Mouse (Mus musculus) right cerebral cortex, postnatal 25 days (tissue): ENCODE data around the gene Otop2.

Experiments
- DNase-seq: peaks from one replicate; pipeline ENCODE4 v3.0.0; 2022

The Otop2 gene

DNA sequence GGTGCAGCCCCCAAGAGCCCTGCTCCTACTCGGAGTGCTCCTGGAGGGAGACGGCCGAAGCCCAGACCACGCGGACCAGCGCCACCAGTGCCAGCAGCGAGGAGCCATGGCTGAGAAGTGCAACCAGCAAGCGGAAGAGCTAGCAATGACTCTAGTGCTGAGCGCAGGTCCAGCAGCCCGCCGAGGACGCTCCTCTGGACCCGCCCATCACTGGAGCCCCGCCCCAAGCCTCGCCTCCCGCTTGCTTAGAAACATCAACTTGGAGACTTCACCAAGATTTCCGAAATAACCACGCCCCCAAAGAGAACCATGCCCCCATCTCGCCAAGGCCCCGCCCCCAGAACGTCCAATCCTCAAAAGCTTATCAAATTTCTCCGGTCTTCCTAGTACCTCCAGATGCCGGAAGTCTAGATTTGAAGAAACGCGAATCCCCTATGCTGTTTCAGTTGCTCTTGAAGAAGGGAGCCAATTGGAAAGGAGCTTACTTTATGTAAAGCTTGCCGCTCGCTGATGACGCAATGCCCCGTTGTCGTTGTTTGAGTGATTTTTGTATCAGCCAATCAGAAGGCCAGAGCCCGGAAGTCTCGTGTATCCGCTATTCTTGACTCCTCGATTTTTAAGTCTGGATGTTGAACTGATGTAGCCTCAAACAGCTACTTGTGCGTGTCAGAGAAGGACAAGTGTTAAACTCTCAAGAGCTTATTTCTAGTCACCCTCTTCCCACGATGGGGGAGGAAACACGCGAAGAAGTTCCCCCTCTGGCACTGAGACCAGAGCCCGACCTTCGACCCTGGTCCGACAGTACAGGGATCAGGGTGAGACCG, 30.0 kb upstream of the Otop2 start, which contains the start of gene Fdxr:
TSS of gene Fdxr (minus strand) at position 271 of the 824 bp plus-strand sequence.
- DNase-seq, result peak; percentile 95

DNA sequence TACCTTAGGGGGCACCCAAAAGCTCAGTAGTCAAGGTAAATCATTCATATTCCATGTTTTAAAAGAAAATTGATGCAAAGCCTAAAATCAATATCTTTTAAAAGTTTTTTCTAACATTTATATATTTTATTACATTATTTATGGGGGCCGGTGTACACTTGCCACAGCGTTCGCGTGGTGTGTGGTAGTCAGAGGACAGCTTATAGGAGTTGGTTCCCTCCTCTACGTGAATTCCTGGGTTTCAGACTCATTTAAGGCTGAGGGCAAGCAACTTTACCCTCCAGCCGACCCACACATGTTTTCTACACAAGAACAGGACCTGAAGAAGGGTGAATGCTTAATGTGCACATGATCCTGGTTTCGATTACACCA, 29.4 kb upstream of the Otop2 start:
- no peak for DNase-seq

DNA sequence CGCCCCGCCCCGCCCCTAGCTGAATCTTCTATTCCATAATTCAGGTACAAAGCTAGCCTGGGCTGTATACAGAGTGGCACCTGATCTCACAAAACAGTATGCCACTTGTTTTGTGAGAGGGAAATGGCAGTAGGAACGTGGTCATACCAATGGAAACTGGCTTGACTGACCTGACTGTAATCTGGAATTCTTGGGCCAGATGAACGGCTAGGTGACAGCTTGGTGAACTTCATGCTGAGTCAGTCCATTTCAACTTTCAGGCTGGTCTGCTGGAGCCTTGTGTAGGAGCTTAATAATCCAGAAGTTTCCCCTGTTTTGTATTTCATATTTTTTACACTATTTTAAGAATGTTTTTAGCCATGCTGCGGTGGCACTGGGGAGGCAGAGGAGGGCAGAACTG, 28.8 kb upstream of the Otop2 start:
- no peak for DNase-seq

DNA sequence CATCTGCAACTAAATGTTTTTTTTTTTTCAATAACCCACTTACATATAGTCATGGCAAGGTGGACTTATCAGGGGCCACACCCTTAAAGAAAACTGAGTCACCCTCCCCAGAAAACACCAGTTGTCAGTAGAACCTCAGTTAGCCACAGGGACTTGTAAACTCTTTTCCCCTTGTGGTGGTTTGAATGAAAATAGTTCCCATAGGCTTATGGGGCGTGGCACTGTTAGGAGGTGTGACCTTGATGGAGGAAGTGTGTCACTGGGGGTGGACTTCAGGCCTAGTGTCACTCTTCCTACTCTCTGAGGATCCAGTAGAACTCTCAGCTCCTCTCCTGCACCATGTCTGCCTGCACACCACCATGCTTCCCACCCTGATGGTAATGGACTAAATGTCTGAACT, 27.2 kb upstream of the Otop2 start:
- no peak for DNase-seq

DNA sequence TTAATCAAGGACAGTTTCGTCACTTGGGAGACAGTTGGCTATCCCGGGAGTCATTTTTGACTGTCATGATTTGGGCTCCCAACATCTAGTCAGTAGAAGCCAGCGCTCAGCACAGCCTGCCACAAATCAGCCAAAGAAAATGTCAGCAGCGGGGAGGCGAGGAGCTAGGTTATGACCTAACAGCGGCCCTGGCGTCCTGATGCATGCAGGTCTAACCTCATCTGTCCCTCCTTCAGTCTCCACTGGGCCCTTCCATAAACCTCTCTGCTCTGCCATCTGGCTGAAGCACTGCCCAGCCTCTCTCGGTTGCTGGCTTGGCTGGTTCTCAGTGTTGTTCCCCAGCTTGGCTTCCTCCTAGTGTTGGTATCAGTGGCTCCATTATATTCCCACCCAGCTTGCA, 24.7 kb upstream of the Otop2 start:
- no peak for DNase-seq

DNA sequence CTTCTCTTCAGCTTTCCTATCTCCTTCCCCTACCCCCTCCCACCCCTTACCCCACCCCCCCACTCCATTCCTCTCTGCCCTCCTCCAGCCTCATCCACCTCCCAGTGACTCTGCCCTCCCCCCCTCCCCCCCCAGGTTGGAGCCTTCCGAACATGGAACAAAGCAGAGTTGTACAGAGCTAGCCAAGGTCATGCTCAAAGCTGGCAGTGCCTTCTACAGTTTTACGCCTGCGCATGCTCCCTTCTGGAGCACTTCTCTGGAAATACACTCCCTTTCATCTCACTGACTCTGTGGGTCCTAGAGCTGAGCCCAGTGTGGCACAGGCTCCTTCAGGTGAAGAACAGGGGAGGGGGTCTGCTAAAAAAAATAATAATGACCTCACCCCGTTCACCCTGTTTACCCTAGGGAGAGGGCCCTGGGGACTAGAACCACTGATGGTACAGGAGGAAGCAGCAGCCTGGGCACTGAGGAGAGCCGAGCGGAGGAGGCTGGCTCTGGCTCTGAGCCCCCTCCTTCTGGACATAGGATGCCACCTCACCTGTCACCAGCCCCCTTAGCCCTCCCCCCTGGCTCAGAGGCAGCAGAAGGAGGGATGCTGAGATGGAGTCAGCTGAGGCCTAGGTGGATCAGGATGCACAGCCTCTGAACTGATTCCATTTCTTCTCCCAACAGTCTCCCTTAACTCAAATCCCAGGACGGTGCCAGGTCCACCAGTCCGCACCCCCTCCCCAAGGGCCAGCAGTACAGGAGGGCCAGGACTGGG, 24.1 kb upstream of the Otop2 start:
- no peak for DNase-seq

DNA sequence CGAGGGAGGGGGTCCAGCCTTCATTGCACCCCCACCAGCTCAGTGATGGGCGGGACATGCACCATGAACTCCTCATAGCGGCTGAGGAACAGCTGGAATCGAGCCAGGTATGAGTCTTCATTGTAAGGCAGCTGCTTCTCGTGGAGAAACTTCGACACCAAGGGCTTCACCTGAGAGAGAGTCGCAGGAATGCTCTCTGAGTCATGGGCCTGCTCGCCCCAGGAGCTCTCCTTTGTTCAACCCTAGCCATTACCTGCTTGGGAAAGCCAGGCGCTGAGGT, 23.5 kb upstream of the Otop2 start:
- DNase-seq, result no peak

DNA sequence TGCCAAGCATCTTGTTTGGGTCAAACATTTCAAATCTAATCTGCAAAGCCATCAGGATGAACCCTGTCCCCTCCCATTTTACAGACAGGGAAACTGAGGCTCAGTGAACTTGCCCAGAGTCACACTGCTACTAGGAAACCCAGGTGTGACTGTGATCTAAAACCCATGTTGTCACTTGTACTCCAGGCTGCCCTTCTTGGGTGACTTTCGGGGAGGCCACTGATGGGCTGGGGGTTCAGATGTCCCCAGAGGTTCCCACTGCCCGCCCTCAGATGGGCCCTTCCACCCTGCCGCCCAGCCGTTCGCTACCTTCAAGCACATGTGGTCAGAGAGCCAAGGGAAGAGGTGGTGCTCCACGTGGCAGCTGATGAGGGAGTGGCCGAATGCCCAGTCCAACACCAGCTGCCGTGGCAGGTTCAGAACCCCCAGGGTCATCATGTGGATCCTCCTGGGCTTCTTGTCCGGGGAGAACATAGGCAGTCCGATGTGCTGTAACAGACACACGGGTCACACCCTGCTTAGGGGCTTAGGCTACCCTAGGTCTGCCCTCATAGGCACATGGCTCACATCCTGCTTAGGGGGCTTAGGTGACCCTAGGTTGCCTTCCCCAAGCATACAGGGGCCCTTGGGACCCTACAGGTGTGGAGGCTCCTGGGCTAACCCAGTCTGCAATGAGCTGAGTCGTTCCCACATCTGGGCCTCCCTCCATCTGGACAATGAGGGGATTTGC, 22.9 kb upstream of the Otop2 start:
- DNase-seq, result no peak

DNA sequence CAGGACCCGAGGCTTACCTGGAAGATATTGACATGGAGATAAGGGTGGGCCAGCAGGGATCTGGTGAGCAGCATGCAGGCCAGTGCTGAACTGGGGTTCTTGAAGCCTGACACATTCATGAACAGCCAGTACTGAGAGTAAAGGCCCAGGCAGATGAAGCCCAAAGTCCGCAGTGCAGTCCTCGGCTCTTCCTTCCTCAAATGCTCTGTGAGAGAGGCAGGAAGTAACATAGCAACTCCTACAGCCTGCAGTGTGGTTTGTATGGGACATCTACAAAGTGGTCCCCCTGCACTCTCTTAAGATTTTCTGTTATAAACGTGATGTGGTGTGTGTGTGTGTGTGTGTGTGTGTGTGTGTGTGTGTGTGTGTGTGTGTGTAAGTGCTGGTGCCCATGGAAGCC, 21.7 kb upstream of the Otop2 start:
- no peak for DNase-seq

DNA sequence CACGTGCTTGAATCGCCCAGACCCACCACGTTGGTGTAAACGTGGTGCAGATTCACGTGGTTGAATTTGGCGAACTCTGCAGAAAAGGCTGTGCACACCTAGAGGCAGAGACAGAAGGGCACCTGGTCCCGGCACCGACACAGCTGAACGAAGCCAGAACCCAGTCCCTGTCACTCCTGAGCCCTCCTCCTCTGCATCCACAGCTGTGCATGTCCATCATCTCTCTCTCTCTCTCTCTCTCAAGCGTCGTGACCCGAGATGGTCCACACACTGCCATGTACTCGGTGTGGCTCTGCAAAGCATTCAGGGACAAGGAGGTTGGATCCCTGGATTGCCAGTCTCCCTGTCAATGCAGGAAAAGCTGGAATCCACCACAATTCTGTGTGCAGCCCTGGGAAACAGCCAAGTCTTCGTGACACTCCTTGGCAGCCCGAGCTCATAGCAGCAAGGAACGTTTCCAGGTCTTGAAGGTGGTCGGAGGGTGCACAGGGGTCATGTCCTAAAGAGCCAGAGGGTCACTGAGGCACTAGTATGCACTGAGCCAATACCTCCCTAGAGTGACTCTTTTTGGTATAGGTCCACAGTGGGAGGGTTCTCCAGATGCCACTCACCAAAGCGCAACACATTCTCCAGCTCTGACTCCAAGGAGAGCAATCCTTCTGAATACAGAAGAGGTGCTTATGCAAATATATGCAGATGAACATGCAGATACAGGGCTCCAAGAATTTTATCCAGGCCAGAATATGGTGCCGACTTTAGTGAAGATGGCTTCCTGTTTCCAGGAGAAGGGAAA, 20.6 kb upstream of the Otop2 start:
- DNase-seq, result no peak

DNA sequence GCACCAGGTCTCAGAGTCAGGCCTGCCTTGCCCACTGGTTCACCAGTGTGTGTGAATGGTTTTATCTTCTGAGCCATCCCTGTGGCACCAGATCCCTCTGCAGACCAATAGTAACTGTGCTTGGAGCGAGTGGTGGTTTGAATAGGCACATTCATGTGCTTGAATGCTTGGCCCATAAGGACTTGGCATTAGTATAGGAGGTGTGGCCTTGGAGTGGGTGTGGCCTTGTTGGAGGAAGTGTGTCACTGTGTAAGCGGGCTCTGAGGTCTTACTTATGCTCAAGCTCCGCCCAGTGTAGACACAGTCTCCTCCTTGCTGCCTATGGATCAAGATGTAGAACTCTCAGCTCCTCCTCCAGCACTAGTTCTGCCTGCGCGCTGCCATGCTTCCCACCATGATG, 19.6 kb upstream of the Otop2 start:
- DNase-seq, result no peak

DNA sequence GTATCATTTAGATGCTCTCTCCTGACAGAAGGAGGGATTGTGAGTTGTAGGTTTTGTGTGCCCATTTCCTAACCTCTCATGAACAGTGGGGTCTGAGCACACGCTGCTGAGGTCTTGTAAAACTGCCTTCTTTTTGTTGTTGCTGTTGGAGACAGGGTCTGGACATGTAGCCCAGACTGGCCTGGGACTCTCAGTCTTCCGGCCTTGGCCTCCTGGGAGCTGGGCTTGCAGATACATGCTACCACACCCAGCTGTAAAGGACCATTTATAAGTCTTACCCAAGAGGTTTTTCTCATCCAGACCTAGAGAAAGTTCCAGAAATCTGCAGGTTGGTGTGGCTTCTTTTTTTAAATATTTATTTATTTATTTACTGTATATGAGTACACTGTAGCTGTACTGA, 18.7 kb upstream of the Otop2 start:
- DNase-seq, result no peak

DNA sequence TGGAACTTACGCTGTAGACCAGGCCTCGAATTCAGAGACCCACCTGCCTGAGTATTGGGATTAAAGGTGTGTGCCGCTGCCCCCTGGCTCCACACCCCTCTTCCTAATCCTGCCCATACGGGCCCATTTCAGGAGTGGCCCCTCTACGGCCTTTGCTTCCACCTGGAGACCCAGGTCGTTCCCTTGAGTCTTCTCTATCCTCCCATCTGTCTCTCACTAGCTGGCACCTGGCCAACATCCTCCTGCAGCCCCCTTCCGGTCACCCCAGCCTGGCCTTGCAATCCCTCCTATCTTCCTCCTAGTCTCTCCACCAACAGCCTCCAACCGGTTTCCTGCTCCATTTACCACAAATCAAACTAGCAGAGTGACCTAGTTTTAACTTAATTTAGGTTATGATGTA, 17.1 kb upstream of the Otop2 start:
- no peak for DNase-seq

DNA sequence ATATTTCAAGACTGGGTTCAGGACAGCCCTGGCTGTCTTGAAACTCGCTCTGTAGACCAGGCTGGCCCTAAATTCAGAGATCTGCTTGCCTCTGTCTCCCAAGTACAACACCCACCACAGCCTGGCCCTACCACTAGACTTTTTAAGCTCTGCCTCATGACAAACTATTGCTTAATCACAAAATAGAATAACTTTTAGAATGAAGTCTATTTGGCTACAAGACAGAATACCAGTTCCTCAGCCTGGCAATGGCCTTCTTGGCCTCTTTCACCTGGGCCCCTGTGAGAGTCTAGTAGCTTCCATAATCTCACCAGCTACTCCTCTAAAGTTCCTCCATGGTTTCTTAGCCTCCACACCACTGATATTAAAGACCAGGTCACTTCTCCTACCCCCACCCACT, 16.6 kb upstream of the Otop2 start:
- no peak for DNase-seq

DNA sequence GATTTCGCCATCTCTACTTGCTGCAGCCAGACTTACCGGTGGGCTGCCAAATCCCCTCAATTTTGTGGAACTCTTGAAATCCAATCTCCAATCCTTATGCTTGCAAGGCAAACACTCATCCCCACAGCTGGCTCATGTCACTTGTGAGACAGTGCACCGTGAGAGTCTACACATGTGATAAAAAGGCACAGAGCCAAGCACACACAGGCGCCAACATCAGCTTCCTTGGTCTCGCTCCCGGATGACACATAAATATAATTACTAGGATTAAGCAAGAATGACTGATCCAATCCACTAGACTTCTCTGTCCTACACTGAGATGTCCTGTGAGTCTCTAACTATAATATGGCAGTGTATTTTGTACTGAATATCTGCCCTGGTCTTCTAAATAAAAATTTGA, 16.0 kb upstream of the Otop2 start:
- no peak for DNase-seq

DNA sequence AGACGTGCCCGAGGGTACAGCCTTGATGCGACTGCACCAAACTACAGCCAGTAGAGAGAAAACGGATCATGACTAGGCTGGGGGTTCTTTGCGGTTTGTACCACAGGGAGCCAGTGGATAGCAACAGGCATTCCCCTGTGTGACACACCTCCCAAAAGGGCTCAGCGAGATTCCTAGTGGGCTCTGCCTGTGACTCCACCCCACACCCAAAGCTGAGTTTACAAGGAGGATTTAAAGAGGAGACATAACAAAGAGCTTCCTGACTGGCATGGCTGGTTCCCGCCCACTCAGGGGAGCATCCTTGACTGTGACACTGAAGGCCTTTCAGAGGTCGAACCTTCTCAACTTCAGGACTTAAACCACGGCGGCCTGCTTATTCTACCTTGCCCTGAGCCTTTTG, 15.5 kb upstream of the Otop2 start:
- DNase-seq, result no peak

DNA sequence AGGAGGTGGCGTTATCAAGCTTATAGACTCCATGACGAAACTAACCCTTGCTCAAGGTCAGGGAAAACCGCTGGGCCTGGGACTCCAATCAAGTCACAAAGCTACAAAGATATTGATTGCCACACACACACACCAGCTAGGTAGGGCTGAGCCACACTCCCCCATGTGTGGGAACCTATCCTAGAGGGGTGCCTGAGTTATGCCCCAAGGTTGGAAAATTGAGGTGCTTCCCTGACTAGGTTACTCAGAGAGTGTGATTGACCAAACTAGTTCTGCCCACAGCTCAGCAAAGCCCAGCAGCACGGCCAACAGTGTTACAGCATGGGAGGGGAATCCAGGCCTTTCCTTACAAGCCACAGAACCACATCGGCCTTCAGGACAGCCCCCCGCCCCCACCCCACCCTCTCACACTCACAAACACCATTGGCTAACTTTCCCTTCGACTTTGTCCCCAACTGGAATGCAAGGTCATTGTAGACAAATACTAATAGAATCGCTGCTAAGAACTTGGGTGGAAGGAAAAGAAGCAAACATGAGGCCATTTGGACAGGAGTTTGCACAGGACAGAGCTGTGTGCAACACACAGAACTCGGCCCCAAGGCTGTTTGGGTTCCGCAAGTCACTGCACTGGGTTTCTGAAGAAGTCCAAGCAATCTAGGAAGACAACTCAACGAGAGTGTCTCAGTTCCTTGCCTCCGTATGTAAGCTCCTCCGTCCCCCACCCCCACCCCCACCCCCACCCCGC, 14.2 kb upstream of the Otop2 start:
- no peak for DNase-seq

DNA sequence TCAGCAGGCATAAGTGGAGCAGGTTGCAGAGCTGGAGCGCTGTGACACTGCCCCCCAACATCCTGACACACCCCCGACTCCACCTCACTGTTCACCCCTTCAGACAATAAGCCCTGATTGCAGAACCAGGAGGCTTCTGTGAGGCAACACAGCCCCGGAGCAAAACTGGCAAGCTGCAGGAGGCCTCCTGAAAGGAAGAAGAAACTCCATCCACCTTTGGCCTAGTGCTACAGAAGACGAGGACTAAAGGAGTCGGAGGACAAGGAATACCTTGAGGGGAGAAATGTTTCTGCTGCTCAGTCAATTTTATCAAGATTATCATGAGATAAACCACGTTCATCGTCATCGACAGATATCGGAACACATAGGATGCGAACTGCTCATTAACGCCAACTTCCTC, 11.0 kb upstream of the Otop2 start:
- no peak for DNase-seq

DNA sequence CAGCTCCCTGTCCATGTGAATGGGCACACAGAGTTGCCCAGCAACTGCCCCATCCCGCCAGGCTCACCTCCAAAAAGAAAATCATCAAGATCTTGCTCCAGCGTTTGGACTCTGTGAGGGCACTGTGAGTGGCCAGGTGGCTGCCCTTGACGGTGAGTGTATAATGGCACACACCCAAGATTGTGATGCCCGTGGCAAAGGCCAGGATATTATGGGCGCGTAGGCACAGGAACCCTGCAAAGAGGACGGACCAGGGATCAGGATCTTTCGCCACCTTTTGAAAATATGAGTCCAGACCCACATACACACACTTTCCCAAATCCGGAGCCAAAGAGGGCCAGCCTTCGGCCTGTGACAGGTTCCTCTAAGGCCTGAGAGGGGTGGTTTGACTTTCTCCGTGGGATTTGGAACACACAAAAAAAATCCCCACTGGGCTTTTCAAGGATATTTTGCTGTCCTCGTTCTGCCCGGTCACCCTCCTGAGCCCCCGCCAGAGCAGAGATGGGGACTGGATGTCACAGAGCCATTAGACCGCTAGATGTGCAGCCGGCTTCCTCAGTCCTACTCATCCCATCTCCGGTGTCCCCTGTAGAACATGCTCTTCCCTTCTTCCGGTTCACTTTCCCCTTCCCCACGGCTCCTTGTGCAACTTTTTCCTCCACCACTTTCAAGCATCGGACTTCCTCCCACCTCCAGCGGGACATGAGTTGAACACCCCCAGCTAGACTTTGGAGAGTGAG, 10.3 kb upstream of the Otop2 start:
- no peak for DNase-seq

DNA sequence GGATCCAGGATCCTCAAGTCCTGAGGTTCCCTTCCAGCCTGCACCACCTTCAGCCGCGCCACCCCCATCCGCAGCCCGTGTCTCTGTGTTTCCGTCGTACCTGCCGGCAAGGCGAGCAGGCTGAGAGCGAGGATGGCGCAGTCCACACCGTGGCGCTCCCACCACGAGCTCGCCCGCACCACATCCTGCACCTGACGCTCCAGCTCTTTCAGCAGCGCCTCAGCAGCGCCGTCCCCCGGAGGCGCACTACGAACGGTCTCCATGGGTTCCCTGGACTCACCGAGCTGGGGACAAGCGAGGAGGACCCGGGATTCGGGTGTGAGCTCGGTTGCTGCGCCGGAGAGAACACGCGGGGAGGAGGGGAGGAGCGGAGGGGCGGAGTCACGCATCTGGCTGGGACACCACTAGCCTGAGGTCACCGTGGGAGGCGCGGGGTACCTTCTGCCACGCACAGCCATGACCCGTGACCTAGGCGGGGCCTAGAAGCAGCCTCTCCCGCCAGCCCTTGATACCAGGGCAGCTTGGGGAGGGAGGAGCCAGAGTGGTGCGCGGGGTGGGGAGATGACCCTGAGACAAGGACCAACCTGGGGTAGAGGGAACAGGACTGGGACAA, 9.6 kb upstream of the Otop2 start, which contains the start of gene Fads6:
TSS of gene Fads6 (minus strand) at position 450 of the 613 bp plus-strand sequence.
- DNase-seq, result peak; percentile 78

DNA sequence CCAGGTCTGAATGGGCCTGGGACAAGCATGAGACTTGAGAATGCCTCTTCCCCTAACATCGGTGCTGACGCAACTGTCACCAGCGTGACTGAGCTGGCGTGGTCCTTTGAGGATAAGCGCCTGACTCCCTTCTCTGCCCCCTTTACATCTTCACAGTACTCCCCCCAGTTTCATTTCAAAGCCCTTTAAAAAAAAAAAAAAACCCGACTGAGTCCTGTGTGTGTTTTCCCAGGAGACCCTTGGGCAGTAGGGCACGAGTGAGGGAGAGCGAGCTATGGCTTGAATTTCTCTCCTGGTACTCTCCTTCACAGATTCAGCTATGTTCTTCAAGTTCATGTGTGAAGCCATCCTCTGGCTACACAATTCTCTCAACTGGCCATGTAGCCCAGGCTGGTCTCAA, 8.8 kb upstream of the Otop2 start:
- DNase-seq, result no peak
